Mouse (Mus musculus): Measurements from ENCODE around the gene Acer3.

The Acer3 gene

DNA sequence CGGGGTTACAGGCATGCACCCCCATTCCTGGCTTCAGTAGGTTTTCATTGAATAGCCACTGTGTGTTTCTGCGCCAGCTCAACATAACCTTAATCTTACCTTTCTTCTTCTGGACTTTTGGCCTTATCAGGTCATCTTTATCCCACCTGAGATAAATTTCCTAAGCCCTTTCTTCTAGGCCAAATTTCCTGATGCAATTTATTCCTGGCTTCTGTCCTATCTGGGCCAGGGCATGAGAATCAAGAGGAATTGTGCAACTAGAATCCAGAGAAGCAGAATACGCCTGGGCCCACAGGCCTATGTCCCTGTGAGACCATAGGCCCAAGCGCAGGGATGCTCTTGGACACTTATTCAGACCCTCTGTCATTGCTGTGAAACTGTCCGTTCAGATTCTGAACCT is 12.5 kb upstream of the Acer3 start:
- DNase-seq (ENCODE audit: extremely low spot score, low read depth, low spot score): no peak

DNA sequence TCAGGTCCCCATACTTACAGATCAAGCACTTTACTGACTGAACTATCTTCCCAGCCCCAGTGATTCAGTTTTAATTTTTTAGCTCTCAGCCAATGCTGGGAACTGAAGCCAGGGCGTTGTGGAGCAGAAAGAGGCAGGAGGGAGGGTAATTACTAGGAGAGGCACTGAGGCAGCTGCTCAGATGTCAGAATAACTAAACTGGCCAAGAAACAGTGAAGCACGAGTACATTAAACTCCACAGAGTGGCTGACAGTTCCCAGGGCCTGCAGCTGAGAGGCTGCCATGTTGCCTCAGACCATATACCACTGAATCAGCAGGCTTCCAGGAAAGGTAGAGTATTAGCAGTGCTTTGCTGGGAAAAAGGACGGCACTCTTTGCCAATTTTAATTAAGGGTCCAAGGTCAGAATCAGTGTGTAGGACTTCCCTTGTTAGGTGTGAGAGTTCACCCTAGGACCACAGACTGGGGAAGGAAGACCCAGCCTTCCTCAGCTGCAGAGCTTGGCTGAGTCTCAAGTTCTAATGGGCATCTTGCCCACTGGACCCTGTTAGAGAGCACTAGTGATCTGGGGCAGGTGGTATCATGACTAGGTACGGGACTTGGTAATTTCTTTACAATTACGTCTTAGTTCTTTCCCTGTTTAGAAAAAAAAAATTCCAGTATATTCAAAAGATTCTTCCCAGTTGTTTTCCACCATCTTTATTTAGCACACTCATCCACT is 11.8 kb upstream of the Acer3 start:
- no peak for DNase-seq (ENCODE audit: extremely low spot score, low read depth, low spot score)

DNA sequence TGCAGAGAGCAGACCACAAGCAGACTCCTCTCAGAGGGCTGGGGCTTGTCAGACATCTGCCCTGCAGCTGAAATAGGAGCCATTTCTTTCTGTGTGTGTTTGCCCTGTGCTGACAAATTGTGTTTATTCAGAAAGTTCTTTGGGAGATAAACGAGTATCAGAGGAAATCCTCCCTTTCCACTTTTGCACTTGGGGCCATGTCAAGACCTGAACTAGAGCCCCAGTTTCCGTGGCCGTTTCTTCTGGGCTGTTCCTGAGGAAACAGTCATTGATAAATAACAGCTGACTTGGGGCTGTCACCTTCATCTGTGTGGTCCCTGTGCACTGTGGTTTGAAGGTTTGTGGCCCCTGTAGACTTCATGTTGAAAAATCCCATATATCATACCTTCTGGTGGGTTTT is 10.9 kb upstream of the Acer3 start:
- no peak for DNase-seq (ENCODE audit: extremely low spot score, low read depth, low spot score)

DNA sequence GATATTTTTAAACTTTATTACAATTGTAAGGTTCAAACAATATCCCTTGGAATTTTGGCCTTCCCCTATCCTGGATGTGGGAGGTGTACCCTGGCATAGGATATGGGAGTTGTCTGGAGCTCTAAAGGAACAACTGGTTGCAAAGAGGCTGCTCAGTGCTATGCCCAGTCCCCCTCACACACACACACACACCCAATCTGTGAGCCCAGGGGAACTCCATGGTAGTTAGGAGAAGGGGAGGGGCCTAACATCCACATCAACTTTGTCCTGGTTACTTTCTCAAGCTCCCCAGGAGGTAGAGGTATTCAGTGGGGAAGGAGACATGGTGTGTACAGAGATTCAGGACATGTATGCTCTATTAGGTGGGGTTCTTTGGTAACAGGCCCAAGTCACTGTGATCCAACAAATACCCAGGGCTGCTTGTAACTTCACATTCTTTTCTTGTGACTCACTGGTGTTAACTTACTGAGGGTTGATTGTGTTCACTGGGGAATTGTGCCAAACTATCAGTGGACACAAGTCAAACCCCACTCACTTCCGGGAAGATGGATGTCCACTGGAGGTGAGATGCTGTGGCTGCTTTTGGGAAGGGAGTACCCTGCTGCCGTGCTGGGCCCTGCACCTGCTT is 9.5 kb upstream of the Acer3 start:
- no peak for DNase-seq (ENCODE audit: extremely low spot score, low read depth, low spot score)

DNA sequence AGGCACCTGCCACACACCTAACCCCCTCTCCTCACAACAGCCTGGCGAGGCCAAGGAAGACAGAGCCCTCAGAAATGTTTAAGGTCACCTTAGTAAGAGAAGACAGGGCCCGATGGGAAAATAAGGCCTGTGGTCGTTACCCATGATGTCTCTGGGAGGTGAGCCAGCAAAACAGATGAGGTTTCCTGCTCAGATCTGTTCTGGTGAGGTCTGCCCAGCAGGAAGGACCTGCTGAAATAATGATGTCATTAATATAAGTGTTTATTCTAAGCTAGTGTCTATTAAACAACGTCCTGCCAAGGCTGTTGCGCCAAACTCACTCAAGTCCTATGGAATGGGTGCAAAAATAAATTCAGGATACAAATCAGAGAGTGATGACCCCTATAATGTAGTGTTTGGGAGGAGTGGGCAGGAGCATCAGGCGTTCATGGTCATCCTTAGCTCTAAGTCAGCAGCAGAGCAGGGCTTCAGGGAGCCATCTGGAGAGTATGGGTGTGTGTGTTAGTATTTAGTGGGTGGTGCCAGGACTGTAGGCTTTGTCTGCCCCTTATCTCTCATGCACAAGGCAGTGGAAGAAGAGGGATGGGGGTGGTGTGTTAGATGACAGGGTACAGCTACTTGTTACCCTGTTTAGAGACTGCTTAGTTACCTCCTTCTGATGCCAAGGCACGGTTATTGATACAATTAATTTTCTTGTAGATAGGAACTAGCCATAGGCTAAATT is 8.8 kb upstream of the Acer3 start:
- no peak for DNase-seq (ENCODE audit: extremely low spot score, low read depth, low spot score)

DNA sequence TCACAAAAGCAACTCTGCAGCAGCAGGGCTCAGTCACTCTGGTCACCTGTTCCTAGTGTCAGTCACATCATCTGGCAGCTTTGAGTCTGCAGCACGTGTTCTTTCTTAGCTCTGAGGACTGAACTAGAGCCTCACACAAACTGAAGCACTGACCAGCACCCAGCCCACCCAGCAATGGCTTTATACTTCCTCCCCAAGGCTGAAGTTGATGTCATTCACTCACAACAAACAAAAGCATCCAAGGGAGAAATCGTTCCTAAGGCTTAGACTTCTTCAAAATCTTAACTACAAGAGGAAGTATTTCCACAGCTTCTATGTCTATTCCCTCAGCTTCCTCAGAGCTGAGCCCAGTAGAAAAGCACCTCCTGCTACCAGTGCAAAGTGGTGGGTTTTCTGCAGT is 7.3 kb upstream of the Acer3 start:
- DNase-seq (ENCODE audit: extremely low spot score, low read depth, low spot score): no peak

DNA sequence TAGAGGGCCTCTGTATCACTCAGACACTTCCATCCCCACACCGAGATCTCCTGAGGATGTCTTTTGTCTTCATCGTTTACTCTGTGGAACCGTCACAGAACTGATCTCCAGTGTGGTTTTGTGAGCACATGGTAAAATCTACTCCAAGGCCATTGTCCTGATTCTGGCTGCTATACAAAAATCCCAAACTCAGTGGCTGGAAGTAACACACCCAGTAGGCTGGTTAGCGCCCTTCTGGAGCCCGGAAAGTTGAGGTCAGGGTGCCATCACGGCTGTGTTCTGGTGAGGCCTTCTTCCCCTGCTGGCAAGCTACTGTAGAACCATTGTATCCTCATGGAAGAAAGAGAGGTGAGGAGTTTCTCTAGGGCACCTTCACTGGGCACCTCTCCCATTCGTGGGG is 5.0 kb upstream of the Acer3 start:
- DNase-seq (ENCODE audit: extremely low spot score, low read depth, low spot score): no peak

DNA sequence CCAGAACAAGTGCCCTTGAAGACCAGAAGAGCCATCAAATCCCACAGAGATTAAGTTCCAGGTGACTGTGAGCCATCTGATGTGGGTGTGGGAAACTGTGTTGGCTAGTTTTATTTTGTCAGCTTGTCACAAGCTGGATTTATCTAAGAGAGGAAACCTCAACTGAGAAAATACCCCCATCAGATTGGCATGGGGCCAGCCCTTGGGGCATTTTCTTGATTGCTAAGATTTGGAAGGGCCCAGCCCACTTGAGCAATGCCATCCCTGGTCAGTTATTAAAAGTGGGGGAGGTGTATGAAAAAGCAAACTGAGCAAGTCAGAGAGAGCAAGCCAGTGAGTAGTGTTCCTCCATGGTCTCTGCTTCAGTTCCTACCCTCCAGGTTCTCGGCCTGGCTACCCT is 3.2 kb upstream of the Acer3 start:
- no peak for DNase-seq (ENCODE audit: extremely low spot score, low read depth, low spot score)

DNA sequence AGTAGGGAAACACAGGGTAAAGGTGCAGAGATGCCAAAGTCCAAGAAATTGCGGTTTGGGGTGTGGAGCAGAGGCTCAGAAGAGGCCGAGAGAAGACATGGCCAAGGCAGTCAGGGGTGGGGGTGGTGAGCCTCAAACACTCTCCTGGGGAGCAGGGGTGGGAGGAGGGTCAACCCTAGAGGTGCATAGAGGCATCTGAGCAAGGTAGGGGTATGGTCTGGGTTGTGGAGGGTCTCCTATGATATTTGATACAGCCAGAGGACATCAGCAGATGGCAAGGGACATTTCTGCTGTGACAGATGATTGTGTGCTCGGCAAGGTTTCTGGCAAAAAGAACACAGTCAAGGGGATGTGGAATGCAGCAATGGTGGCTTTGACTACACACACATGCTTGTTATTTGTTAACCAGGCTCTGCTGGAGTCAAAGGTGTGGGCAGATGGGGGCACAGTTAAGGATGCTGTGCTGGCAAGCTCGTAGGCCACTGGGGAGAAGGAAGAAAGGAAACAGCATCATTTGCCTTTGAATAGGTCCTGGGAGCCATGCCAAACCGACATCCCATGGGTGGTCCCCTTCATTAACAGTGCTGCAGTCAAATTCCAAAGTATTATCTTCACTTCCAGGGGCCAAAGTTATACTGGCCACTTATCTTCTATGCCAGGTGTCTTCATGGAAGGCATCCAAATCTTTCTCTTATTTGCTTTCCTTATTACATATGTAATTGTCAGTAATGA is 2.4 kb upstream of the Acer3 start:
- no peak for DNase-seq (ENCODE audit: extremely low spot score, low read depth, low spot score)

DNA sequence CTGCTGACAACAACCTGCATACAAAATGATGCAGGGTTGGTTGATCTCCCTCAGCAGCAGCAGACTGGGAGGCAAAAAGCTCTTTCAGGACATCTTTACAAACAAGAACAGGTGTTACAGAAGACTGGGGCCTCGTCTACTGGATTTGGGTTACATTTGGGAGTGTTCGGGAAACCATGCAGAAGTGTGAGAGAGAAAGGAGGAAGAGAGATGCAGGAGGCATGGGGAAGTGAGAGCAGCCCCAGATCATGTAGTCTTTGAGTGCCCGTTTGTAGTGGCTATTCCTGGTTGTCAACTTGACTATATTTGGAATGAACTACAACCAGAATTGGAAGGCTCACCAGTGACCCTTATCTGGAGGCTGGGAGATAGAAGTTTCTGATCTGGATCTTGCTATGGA is 1.4 kb upstream of the Acer3 start:
- DNase-seq (ENCODE audit: extremely low spot score, low read depth, low spot score): no peak

DNA sequence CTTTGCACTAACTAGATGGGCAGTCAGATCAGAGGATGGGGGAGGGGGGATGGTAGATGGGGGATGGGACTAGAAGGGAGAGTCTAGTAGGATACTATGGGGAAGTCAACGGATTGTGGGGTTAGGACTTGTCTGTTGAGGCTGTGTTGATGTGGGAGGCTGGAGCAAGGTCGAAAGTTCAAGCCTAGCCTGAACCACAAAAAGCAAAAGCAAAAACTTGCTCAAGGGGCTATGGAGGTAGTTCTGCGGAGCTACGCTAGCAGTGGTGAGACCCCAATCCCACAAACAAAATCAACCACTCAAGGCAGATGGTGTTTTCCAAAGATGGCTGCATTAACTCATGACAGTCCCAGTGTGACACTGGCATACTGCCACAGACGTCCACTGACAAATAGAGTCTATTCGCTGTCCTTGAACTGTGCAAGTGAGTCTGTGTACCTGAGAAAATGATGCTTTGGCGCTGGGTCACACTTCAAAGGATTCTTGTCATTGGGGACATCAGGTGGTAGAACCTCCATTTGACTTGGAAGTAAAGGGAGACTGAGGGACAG is 927 bp downstream of the Acer3 start:
- no peak for DNase-seq (ENCODE audit: extremely low spot score, low read depth, low spot score)

DNA sequence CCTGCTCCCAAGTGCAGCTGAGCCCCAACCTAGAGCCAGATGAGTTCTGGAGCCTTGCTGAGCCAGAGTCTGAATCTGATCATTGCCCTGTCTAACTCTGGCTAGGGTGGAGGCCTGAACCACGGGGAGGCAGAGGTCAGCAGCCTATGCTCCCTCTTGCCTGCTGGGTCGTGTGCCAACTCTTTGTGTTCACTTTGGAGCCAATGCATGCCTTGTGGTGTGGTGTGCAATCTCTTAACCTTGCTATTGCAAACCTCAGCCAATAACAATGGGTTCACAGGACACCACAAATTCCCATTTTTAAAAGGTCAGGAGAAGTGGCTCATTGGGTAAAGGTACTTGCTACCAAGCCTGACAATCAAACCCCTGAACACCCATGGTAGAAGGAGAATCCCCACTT is 4.4 kb downstream of the Acer3 start:
- DNase-seq (ENCODE audit: extremely low spot score, low read depth, low spot score): no peak

DNA sequence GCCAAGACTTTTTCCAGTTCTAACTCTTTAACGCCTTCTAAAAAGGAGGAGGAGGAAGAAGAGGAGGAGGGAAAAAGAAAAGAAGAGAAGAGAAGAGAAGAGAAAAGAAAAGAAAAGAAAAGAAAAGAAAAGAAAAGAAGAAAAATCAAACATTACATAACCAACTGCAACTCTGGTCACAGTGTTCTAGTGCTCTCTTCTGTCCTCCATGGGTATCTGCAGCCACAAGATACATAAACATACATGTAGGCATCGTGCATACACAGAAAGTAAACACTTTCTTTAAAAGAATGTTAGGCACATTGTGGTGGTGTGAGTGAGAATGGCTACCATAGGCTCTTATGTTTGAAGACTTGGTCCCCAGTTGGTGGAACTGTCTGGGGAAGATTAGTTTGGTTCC is 5.9 kb downstream of the Acer3 start:
- no peak for DNase-seq (ENCODE audit: extremely low spot score, low read depth, low spot score)

DNA sequence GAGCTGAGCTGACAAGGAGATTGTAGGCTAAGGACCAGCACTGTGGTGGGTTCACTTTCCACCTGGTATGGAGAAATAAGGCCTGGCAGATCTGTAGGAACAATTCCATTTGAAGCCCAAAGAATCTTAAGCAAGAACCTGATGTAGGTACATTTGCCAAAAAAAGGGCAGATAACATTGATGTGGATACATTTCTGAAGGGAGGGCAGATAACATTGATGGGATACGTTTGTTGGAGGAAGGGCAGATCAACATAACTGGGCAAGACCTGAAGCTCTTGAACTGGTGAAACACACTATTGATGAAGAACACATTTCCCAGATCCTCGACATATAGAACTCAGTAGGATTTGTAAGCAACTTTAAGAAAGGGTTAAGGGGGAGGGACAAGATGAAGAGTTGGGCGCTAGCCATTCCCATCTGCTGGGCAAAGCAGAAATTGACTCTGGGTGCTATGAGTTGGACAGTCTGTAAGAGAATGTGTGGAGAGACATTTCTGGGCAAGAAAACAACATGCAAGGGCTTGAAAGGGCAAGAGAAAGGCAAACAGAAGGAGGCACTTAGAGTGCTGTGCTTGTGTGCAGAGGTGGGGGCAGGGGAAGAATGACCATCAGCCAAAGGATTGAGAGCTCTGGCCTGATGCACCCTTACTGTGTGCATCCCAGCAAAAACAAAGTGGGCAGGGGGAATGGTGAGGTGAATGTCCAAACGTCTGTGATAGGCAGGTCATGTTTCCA is 8.7 kb downstream of the Acer3 start:
- no peak for DNase-seq (ENCODE audit: extremely low spot score, low read depth, low spot score)

DNA sequence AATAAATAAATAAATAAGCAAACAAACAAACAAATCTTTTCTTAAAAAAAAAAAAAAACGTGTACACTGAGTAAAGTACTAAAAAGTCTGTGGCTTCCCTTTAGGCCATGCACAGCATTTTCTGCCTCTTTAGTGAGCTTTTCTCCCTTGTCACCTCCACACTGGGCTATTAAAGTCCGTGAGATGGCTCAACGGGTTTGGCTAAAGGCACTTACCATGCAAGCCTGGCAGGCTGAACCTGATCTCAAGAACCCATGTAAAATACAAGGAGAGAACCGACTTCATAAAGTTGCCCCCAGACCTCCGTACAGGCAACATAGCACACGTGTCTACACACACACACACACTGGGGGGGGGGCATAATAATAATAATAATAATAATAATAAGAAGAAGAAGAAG is 10.7 kb downstream of the Acer3 start:
- DNase-seq (ENCODE audit: extremely low spot score, low read depth, low spot score): no peak

DNA sequence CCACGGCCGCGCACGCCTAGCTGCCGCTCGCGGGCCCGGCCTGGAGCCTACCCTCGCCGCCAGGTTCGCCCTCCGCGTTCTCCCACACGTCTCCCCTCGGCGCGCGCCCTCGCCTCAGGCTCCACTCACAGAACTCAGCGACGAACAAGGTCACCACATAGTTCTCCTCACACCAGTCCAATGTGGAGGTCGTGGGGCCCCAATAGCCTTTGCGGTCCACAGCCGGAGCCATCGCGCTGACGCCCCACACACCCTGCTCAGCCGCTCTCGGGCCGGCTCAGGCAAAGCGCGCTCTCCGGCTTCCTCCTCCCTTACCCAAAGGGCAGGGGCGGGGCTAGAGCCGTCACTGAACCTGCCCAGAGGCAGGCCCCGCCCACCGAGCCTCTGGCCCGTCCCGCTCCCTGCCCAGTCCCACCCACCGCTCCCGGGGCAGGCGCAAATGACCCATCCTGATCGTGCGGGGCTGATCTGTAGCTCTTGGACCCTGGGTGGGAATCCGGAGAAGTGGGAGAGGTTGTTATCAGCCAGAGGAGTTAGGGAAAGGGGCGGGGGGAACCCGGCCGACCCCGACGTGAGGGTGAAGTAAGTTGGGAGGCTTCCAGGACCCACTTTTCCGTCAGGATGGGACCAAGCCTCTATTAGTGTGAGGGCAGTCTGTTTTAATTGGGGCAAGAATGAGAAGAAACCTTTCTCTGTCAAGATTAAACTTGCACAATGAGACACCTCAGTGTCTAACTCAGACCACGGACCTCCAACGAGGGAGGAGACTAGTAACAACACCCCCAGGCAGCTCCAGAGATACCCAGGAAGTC is 11.6 kb downstream of the Acer3 start:
- DNase-seq (ENCODE audit: extremely low spot score, low read depth, low spot score): peak; percentile 66

DNA sequence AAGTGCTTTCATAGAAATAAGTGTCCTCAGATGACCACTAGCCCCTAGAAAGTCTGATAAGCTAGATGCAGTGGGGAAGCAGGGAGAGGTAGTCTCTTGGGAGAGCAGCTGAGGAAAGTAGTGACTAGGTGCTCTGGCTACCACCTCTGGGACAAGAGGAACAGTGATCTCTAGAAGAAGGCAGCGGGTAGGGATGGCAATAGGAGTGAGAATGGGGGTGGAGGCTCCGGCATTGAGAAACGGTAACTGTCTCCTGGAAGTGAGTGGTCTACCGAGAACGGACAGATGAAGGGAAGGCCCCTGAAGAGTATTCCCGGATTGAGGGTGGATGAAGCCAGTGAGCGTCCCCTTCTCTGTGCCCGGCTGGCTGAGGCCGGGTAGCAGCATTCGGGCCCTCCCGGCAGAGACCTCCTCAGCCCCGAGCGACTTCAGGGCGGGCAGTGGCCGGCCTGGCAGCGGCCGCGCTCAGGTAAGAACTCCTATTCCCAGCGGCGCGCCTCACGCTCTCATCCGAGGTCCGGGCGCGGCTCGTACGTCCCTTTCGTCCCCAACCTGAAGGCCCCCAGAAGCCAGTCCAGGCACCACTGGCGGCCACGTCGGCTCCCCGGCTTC is 12.3 kb downstream of the Acer3 start:
- no peak for DNase-seq (ENCODE audit: extremely low spot score, low read depth, low spot score)

DNA sequence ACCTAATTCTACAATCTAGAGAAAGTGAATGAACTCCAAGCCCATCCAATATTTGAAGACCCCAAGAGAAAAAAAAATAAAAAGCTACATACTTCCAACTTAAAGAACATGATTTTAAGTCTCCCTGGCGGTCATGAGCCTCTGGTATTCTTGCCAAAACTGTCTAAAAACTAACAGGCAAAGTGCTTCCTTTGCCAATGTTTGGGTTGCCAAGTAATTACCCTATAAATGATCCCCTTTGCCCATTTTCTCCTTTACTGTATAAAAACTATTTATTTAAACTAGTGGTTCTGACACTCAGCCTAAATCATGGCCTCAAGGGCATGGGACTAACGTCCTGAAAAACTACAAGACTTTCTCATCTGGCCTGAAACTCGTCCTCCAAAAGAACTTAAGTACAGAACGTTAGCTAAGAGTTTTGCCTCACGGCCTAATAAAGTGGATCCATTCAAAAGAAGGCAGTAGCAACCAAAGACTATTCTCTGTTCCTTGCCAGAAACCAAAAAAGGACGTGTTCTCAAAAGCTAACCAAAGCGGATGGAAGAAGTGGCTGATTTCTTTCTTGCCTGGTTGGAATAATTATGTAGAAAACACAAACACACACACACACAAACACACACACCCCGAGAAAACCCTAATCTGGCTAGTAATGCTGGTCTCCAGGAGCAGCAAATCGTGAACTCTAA is 12.9 kb downstream of the Acer3 start:
- DNase-seq (ENCODE audit: extremely low spot score, low read depth, low spot score): no peak

DNA sequence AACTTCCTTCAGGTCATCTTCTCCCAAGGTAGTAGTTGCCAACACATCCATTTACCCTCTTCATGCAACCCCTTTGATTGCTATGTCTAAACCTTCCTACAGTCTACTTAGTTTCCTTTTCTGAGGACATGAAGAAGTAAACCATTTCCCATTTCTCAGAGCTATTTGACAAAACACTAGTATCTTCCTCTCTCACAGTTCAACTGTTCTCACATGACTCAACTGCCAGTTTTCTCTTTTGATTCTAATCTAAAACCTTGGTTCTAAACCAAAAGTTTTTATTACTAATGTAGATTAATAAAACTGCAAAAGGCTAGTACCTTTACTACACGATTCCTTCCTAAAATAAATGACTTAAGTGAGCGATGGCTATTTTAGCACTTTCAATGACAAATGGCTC is 13.6 kb downstream of the Acer3 start:
- DNase-seq (ENCODE audit: extremely low spot score, low read depth, low spot score): no peak
